Mouse (Mus musculus) thymus, postnatal 14 days (tissue): ENCODE measurements around the gene Snx15.
"Not testable (repeated sequence)": the region's sequence is repeated elsewhere in the genome, so short reads cannot be mapped to it uniquely, and the experiment has no call there.

Experiments
- DNase-seq: peaks from one replicate; pipeline ENCODE4 v3.0.0; 2021

The Snx15 gene

GRCm38 (mm10) chr19:6127760-6128341 is at the start of gene Snx15:
Gene Snx15, minus strand, starts transcription at chr19:6128304.
- DNase-seq = peak; percentile 97

DNA sequence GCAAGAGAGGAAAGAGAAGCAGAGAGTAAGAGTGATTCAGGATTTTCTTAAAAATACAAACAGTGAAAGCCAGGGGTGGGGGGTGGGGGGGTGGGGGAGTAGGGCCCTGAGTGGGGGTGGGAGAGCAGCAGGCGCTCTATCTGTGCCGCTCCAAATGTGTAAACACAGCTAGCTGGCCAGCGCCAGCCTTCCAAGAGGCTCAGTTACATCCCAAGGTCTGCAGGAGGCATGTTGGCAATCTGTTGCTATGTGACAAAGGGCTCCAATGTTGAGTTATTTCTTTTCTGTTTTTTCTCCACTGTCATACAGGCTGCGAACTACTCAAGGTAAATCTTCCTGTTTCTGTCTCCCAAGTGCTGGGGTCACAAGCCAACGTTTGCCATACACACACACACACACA is 46.7 kb upstream of the Snx15 start:
- no peak for DNase-seq

GRCm38 (mm10) chr19:6171215-6171614 is 43.1 kb upstream of the Snx15 start:
- DNase-seq = no peak

- DNase-seq = no peak
These were observed 38.6 kb upstream of the Snx15 start for GRCm38 (mm10) chr19:6166750-6167149.

DNA sequence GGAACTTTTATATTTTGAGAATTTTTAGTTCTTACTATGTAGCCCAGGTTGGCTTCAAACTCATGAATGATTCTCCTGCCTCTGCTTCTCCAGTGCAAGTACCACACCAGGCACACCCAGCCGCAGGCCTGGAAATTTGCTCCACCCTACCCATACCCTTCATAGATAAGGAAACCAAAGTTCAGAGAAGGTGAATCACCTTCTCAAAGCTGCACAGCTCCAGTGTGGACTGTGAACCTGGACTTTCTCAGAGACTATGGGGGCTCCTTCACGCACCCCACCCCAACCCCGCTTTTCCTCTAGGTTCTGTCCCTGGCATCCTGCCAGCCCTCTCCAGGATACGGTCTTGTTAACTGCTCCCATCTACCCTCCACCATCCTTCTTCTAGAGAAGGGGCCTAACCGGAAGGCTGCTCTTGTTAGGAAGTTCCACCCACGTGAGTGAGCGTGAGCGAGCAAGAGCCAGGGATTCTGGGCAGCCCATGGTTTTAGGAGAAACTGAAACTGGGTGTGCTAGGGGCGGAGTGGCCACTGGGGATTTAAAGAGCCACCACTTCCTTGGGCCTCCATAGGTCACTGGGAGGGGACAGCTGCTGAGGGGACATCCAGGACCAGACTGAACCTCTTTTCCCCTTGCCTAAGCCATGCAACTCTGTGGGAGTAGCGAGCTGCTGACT is 35.9 kb upstream of the Snx15 start:
- no peak for DNase-seq

DNA sequence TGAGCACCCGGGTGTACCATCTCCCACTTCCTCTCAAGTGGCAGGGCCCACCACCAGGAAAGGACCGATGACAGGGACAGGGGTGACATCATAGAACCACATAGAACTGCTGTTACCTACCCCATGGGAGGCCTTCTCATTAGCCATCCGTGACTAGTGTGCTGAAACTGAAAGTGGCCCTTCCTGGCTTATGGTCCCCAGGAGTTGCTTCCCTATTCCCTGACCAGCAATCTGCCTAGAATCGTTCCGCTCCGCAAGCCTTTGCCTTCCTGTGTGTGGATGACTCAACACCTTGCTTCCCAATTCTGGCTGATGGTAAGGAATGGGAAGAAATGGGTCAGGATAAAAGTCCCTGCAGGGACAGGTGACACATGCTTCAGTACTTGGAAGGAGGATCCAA is 29.1 kb upstream of the Snx15 start:
- no peak for DNase-seq

DNA sequence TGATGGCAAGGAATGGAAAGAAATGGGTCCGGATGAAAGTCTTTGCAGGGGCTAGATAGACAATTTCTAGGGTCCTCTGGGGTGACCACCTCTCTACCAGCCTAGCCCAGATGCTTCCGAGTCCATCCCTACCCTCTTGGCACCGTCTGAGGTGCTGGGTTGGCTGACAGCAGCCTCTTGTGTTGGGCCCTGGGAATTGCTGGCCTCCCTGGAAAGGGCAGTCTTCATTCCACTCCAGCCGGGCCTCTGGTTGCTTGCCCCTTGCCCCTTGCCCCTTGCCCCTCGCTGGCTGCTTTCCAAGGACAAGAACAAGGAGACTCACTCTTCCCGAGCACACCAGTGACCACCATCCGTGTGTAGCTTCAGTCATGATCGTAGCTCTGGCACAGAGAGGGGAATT is 28.3 kb upstream of the Snx15 start:
- DNase-seq = no peak

- DNase-seq = no peak
These were observed 27.1 kb upstream of the Snx15 start for GRCm38 (mm10) chr19:6155174-6155573.

DNA sequence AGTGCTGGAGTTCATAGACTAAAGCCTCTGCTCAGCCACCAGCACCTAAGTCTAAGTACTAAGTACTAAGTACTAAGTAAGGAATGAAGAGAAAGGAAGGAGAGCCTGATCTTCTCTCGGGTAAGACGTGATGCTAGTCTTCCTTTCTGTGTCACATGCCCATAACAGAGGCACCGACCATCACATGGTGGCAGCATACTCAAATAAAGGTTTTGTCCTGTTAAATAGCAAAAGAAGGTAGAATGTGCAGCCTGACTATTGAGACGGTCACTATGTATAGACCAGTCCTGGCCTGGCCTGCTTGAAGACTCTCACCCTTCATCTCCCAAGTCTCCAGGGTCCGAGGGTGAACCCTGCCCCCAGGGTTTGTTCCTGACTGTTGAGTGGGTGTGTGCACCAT is 16.7 kb upstream of the Snx15 start:
- DNase-seq = no peak

DNA sequence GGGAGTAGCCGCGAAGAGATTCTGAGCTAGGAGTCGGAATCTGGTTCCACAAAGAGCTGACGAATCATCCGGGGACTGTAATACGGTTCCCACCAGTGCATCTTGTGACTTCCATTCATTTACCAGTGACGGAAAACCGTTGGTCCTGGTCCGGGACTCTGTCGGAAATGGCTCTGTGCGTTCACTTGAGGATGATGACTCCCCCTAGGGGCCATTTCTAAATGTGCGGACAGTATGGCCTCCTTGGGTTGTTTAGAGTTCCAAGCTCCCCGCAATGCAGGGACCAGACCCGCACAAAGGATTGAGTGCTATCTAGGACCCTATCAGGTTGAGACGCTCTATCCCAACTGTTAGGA is 13.3 kb upstream of the Snx15 start, which contains the start of gene Arl2:
Arl2 (minus strand) TSS at position 155 of the 356 bp plus-strand sequence.
- peak; percentile 86 for DNase-seq

DNA sequence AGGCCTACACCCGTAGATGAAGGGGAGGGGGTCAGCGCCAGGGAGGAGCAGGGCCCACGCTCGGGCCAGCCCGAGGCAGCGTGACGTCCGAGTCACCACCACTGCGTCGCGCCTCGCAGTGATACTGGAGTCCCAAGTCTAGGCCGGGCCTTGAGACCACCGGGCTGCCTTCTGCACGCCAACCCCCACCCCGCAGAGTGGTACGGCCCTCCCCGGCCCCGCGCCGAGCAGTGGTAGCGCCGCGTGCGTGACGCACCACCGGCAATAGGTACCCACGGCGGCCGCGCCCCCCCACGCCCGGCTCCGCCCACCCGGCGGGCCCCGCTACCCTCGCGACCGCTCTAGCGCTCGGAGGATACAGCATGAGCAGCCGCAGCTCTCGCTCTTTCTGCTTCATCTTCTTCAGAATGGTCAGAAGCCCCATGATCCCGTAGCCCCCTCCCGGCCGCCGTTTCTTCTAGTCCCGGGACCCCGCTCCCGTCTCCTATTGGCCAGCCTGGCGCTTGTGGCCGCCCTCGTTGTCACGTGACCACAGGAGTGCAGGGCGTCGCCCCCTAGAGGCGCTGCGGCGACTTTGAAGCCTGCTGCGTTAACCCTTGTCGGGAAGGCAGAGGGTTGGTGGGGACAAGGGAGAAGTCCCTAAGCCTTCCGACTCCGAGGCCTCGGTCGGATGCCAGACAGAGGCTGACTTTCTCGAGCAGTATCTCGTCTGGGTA is 12.7 kb upstream of the Snx15 start, which contains the start of gene Batf2:
Batf2 (plus strand) TSS at position 306 of the 716 bp plus-strand sequence.
- DNase-seq = peak; percentile 94

DNA sequence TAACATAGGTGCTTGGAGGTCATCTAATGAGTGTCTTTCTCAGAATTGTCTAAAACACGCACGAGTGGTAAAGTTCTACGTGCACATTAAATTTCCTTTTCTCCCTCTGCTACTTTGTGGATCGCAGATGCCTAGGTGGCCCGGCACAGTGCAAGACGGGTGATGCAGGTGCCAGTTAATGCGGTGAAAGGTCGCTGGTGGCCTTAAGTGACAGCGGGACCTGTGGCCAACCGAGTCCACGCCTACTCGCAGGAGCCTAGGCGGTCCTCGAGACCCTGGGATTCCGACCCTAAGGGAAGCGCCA is 12.2 kb upstream of the Snx15 start:
- DNase-seq = no peak

DNA sequence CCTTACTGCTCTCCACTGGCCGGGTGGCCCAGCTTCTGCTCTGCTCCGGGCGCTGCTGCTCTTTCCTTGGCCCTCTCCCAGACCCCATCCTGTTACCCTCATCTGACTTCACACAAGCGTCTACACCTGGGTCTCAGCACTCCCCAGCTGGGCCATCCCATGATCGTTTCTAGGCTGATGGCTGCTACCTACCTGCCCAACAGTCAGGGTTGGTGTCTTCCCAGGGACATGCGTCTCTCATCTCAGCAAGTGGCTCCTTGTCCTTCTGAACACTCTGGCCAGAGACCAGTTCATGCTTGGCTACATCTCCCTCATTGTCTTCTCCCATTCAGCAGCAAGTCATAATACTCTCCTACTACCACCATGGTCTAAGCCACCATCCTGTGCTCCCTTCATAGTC is 11.6 kb upstream of the Snx15 start:
- DNase-seq = no peak

- DNase-seq = no peak
These were observed 8.3 kb upstream of the Snx15 start for GRCm38 (mm10) chr19:6136397-6136796.

GRCm38 (mm10) chr19:6133197-6133596 is 5.1 kb upstream of the Snx15 start:
- DNase-seq = not testable (repeated sequence)

DNA sequence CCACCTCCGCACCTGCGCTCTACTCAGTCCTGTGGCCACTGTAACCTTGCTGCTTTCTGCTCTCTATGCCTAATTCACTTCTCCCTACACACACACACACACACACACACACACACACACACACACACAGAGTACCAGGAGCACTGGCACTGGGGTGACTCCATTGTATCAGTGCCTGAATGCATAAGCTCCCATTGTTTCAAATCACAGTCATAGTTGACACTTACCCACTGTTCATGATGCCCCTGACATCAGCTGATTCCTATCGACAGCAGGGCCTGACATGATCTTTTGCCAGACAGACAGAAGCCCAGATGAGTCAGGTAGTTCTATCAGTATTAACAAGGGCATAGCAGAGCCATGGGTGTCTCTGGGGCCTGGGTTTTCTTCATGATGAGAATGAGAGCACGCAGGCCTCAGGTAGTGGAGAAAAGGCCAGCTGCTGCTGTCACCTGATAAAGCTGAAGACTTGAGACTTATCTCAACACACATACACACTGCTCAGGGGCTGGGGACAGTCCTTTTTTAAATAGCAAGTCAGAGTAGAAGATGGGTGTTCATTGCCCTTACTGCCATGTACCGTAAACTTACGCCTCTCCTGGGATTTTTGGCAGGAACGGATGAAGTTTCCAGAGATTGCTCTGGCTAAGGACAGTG is 4.2 kb upstream of the Snx15 start:
- DNase-seq = no peak

DNA sequence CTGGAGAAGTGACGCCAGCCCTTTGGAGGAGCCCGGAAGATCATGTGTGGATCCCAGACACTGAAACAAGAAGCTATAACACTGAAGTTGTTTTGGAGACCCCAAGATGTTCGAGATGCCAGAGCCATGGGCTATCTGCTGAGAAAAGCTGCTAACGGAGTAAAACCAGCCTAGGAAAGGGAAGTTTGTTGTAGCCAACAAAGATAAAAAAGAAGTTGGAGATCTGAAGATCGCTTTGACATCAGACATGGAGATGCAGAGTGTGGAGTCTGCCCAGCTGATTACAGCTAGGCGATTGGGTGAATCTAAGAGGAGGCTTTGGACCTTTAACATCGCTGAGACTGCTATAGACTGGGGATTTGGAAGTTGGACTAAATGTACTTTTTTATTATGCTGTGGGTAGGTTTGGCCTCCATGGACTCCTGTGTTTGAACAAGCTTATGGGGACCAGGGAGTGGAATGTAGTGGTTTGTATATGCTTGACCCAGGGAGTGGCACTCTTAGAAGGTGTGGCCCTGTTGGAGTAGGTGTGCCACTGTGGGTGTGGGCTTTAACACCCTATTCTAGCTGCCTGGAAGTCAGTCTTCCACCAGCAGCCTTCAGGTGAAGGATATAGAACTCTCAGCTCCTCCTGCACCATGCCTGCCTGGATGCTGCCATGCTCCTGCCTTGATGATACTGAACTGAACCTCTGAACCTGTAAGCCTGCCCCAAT is 2.5 kb upstream of the Snx15 start:
- not testable (repeated sequence) for DNase-seq

DNA sequence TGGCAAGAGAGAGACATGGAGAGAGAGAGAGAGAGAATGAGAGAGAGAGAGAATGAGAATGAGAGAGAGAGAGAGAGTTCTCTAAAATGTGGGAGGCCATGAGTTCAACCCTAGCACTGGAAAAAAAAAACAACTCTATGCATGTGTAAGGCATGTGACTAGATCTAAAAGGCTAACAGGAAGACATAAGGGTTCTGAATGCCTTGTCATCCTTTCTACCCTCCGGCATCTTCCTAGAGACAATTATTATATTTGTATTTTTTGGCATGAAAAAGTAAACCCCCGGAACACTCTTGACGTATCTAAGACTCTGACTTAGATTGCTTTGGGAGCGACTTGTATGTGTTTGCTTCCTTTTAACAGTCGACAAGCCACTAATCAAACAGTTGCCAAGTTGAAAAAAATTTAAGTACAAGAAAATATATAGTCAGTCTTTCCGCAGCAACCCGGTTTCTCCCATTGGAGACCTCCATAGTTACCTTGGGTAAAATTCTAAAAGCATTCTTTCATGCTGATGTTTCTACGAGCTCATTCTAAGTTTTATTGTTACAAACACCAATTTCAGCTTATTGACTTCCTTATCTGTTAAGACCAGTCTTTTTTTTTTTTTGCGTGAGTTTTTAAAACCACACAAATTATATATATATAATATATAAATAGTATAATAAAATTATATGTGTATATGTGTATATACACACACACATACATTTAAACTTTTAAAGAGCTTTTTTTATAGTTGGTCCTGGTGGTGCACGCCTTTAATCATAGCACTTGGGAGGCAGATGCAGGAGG is 1.1 kb downstream of the Snx15 start:
- no peak for DNase-seq

GRCm38 (mm10) chr19:6126289-6126688 is 1.8 kb downstream of the Snx15 start:
- DNase-seq = peak; percentile 68

DNA sequence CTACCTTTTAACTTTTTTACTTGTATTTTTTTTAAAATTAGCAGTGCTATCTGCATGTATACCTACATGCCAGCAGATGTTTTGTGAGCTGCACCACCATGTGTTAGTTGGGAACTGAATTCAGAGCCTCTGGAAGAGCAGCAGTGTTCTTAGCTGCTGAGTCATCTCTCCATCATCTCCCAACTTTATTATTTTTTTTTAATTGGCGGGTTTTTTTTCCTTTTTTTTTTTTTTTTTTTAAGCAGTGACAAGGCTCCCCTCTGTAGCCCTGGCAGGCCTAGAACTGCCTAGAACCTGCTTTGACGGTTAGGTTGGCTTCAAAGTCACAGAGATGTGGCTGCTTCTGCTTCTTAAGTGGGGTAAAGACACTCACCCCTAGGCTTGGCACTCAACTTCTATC is 3.2 kb downstream of the Snx15 start:
- DNase-seq = no peak

- no peak for DNase-seq
These were observed 4.8 kb downstream of the Snx15 start for GRCm38 (mm10) chr19:6123330-6123729.

DNA sequence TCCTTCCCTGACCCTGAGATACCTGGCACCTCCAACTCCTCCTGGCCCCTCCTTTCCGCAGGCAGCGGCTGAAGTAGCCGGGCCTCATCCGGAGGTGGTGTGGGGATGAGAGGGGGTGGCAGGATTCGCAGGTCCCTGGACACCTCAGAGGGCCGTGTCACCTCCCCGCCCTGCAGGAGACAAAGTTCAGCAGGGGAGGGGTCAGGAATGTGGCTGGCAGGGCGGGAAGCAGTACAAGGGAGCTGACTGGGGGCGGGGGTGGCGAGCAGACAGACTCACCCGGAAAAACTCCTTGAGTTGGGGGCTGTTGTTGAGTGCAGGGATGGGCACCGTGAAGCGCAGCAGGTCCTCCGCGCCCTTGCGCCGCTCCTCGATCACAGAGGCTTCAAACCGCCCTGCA is 6.3 kb downstream of the Snx15 start:
- no peak for DNase-seq
